Mouse (Mus musculus) liver, postnatal 0 days (tissue): Measurements from ENCODE around the gene Pcsk5.

Experiments
- CTCF ChIP-seq: sonication (generic); IDR thresholded peaks from 2 replicates; pipeline ENCODE4 v1.5.1; 2016; ENCODE audit warnings: antibody characterized with exemption, low read depth
- EP300 ChIP-seq: IDR thresholded peaks from 2 replicates; pipeline ENCODE4 v1.6.1; 2016; ENCODE audit warnings: antibody characterized with exemption, low read depth, mild to moderate bottlenecking

- TF ChIP-seq CTCF (no peak), EP300 (no peak)
These were observed 440.6 kb downstream of the Pcsk5 start for GRCm38 (mm10) chr19:17396802-17397201.
